10 mouse cellular contexts compared by ENCODE assay signal in genomic region chr13:114681887-114682286, GRCm38 (mm10).
"Had no signal": no experiment of that assay in that cellular context is flagged by ENCODE, and none has a peak within 500 bp of the region (broad histone marks: within the 10 kb centered on the region; RNA-seq: fewer than 3 reads in every experiment).

No protein-coding gene starts in this region.

- H3K4me1 ChIP-seq: midbrain, embryonic 13.5 days had no signal

- ATAC-seq: midbrain, embryonic 13.5 days had no signal

- H3K36me3 ChIP-seq: limb, embryonic 13.5 days; midbrain, embryonic 13.5 days had no signal

- DNase-seq: kidney, adult 18-20 months; kidney, postnatal 10 days; left cerebral cortex, postnatal 4 days; right cerebral cortex, adult 18-20 months; right cerebral cortex, postnatal 25 days; thymus, adult 18-20 months; thymus, postnatal 14 days had no signal

- H3K4me2 ChIP-seq: limb, embryonic 13.5 days; midbrain, embryonic 13.5 days had no signal

- H3K9me3 ChIP-seq: limb, embryonic 13.5 days; midbrain, embryonic 13.5 days had no signal

- H3K27me3 ChIP-seq: limb, embryonic 13.5 days; midbrain, embryonic 13.5 days had no signal

- H3K27ac ChIP-seq: limb, embryonic 13.5 days; liver, embryonic 14.5 days; midbrain, embryonic 13.5 days had no signal

- H3K9ac ChIP-seq: limb, embryonic 13.5 days; liver, embryonic 14.5 days; midbrain, embryonic 13.5 days had no signal

- H3K4me3 ChIP-seq: limb, embryonic 13.5 days; midbrain, embryonic 13.5 days had no signal
